Mouse (Mus musculus) lung, embryonic 15.5 days (tissue): ENCODE data around the gene Odf4. TPM values are rescaled to one million over a fixed set of nuclear protein-coding genes. Genes with fewer than 3 reads are reported as not detected.
"Not testable (repeated sequence)": the region's sequence is repeated elsewhere in the genome, so short reads cannot be mapped to it uniquely, and the experiment has no call there.

Experiments used
- ATAC-seq: fragments of 200-750 bp; cut with Nextera tagmentation; 2 replicates; pipeline ENCODE4 v1.8.0; 2017; ENCODE audit warnings: moderate number of reproducible peaks, borderline replicate concordance; ENCODE audit not compliant: low FRiP score, low TSS enrichment; ENCODE audit errors: extremely low read depth
- H3K27ac ChIP-seq: fragments of 300-500 bp; sonication (generic); 2 replicates; pipeline ENCODE4 v1.5.1; 2015; ENCODE audit warnings: moderate library complexity, mild to moderate bottlenecking, inconsistent platforms
- H3K27me3 ChIP-seq: fragments of 300-500 bp; sonication (generic); 2 replicates; pipeline ENCODE4 v1.6.1; 2015; ENCODE audit warnings: inconsistent platforms
- H3K36me3 ChIP-seq: fragments of 300-500 bp; sonication (generic); 2 replicates; pipeline ENCODE4 v1.6.1; 2015; ENCODE audit warnings: inconsistent platforms
- H3K4me1 ChIP-seq: fragments of 300-500 bp; sonication (generic); 2 replicates; pipeline ENCODE4 v1.6.1; 2015; ENCODE audit warnings: inconsistent platforms
- H3K4me2 ChIP-seq: fragments of 300-500 bp; sonication (generic); 2 replicates; pipeline ENCODE4 v1.6.1; 2015; ENCODE audit warnings: inconsistent platforms, mild to moderate bottlenecking, moderate library complexity
- H3K4me3 ChIP-seq: fragments of 300-500 bp; sonication (generic); 2 replicates; pipeline ENCODE4 v1.5.1; 2015; ENCODE audit warnings: mild to moderate bottlenecking, inconsistent platforms
- H3K9ac ChIP-seq: fragments of 300-500 bp; sonication (generic); 2 replicates; pipeline ENCODE4 v1.6.1; 2015; ENCODE audit warnings: inconsistent platforms
- H3K9me3 ChIP-seq: fragments of 300-500 bp; sonication (generic); 2 replicates; pipeline ENCODE4 v1.6.1; 2016; ENCODE audit warnings: inconsistent platforms
- WGBS: fragments of 180-500 bp; shearing (Covaris S2); methylation state at CpG from one replicate; pipeline ENCODE4 v1.1.7; 2015; 5-methylcytosine and 5-hydroxymethylcytosine counted together
- polyA plus RNA-seq: library from polyadenylated mRNA; unstranded; fragments of >200 nt; fragmentation: Nextera tagmentation; extraction: Ambion mirVana; gene quantifications from 2 replicates; pipeline ENCODE4 v1.2.1, GENCODE M21; 2015

The Odf4 gene
- polyA plus RNA-seq, result not detected in 2 replicates

- 78% methylated on average over 3 of the region's 3 CpGs for WGBS
- H3K36me3 ChIP-seq, result no peaks in the 10 kb centered on the region
- no peak within 1 kb of the TSS for H3K4me3 ChIP-seq
- H3K9ac ChIP-seq, result no peak within 1 kb of the TSS
- no peak for ATAC-seq
- no peaks in the 10 kb centered on the region for H3K27me3 ChIP-seq
- no peaks in the 10 kb centered on the region for H3K4me1 ChIP-seq
- no peak within 1 kb of the TSS for H3K27ac ChIP-seq
- H3K9me3 ChIP-seq, result no peaks in the 10 kb centered on the region
- no peak within 1 kb of the TSS for H3K4me2 ChIP-seq
These were observed at the start of gene Odf4 for GRCm38 (mm10) chr11:68926981-68927380. Gene Odf4 (minus strand): TSS chr11:68927081.

GRCm38 (mm10) chr11:68975601-68976000, 48.7 kb upstream of the Odf4 start:
- peaks cover 26% of the 10 kb centered on the region for H3K4me1 ChIP-seq
- H3K4me3 ChIP-seq, result no peak overlapping the region
- H3K4me2 ChIP-seq, result no peak overlapping the region
- no peak overlapping the region for H3K27ac ChIP-seq
- no peak overlapping the region for H3K9ac ChIP-seq
- H3K27me3 ChIP-seq, result no peaks in the 10 kb centered on the region
- 90% methylated on average over 1 of the region's 1 CpGs for WGBS
- ATAC-seq, result no peak
- H3K36me3 ChIP-seq, result no peaks in the 10 kb centered on the region
- H3K9me3 ChIP-seq, result no peaks in the 10 kb centered on the region

- Histone ChIP-seq H3K4me3 (peak within 1 kb of the TSS; percentile 49), H3K9ac (0 out of 2 replicates have a peak within 1 kb of the TSS, but pooled peaks have one; percentile 37), H3K27ac (no peak within 1 kb of the TSS), H3K36me3 (no peaks in the 10 kb centered on the region), H3K27me3 (no peaks in the 10 kb centered on the region), H3K9me3 (no peaks in the 10 kb centered on the region), H3K4me1 (peaks cover 31% of the 10 kb centered on the region), H3K4me2 (peak within 1 kb of the TSS; percentile 71)
- 73% methylated on average over 7 of the region's 7 CpGs for WGBS
- ATAC-seq, result no peak
These were observed 48.2 kb upstream of the Odf4 start, which contains the start of gene Rangrf for GRCm38 (mm10) chr11:68975085-68975484. Gene Rangrf (minus strand): TSS chr11:68975185.

- no peak for ATAC-seq
- Histone ChIP-seq H3K27me3 (no peaks in the 10 kb centered on the region), H3K9me3 (no peaks in the 10 kb centered on the region), H3K27ac (no peak overlapping the region), H3K4me1 (peaks cover 33% of the 10 kb centered on the region), H3K9ac (peak overlapping the region; percentile 37; the same call in 1 of the 2 replicates), H3K36me3 (no peaks in the 10 kb centered on the region), H3K4me2 (peak overlapping the region; percentile 71), H3K4me3 (peak overlapping the region; percentile 49)
- 27% methylated on average over 6 of the region's 6 CpGs for WGBS
These were observed 47.2 kb upstream of the Odf4 start for GRCm38 (mm10) chr11:68974059-68974450.

GRCm38 (mm10) chr11:68973250-68974058, 46.6 kb upstream of the Odf4 start:
- not testable (repeated sequence) for H3K36me3 ChIP-seq, H3K9me3 ChIP-seq, H3K27me3 ChIP-seq, H3K27ac ChIP-seq
- Histone ChIP-seq H3K4me3 (peak overlapping the region; percentile 49), H3K9ac (peak overlapping the region; percentile 37; the same call in 1 of the 2 replicates), H3K4me2 (peak overlapping the region; percentile 71), H3K4me1 (peaks cover 36% of the 10 kb centered on the region)
- ATAC-seq, result peak; percentile 87; the same call in 1 of the 2 replicates
- WGBS, result under 1% methylated on average over 38 of the region's 38 CpGs

- ATAC-seq, result no peak
- no peaks in the 10 kb centered on the region for H3K9me3 ChIP-seq
- H3K27me3 ChIP-seq, result no peaks in the 10 kb centered on the region
- H3K36me3 ChIP-seq, result no peaks in the 10 kb centered on the region
- 49% methylated on average over 4 of the region's 4 CpGs for WGBS
- H3K4me2 ChIP-seq, result no peak overlapping the region
- peaks cover 44% of the 10 kb centered on the region for H3K4me1 ChIP-seq
- H3K9ac ChIP-seq, result no peak overlapping the region
- no peak overlapping the region for H3K4me3 ChIP-seq
- H3K27ac ChIP-seq, result no peak overlapping the region
These were observed 43.4 kb upstream of the Odf4 start for GRCm38 (mm10) chr11:68970232-68970631.

DNA sequence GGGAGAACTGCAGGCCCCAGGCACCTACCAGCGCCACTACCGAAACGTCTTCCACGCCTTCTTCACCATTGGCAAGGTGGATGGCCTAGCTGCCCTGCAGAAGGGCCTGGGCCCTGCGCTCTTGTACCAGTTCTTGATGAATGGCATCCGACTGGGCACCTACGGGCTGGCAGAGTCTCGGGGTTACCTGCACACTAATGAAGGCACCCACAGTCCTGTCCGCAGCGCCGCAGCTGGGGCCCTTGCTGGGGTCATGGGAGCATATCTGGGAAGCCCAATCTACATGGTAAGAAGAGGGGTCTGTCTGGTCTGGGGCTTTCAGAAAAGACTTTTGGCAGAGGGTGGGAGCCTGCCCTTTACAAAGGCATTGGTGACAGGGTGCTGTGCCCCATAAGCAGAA, 41.9 kb upstream of the Odf4 start:
- Histone ChIP-seq H3K9me3 (no peaks in the 10 kb centered on the region), H3K4me3 (no peak overlapping the region), H3K36me3 (no peaks in the 10 kb centered on the region), H3K4me1 (peaks cover 38% of the 10 kb centered on the region), H3K9ac (no peak overlapping the region), H3K4me2 (peak overlapping the region; percentile 90; the same call in 1 of the 2 replicates), H3K27me3 (no peaks in the 10 kb centered on the region), H3K27ac (no peak overlapping the region)
- WGBS, result 80% methylated on average over 11 of the region's 11 CpGs
- ATAC-seq, result no peak

GRCm38 (mm10) chr11:68967337-68968282, 40.7 kb upstream of the Odf4 start, which contains the start of gene Slc25a35:
Gene Slc25a35 (plus strand): TSS chr11:68968131.
- peak within 1 kb of the TSS; percentile 61 for H3K4me3 ChIP-seq
- ATAC-seq, result peak; percentile 96
- no peaks in the 10 kb centered on the region for H3K36me3 ChIP-seq
- no peaks in the 10 kb centered on the region for H3K9me3 ChIP-seq
- peak within 1 kb of the TSS; percentile 52 for H3K9ac ChIP-seq
- H3K27me3 ChIP-seq, result no peaks in the 10 kb centered on the region
- H3K4me2 ChIP-seq, result peak within 1 kb of the TSS; percentile 90
- peak within 1 kb of the TSS; percentile 58 for H3K27ac ChIP-seq
- WGBS, result under 1% methylated on average over 50 of the region's 50 CpGs
- H3K4me1 ChIP-seq, result peaks cover 34% of the 10 kb centered on the region

GRCm38 (mm10) chr11:68966554-68966953, 39.7 kb upstream of the Odf4 start:
- H3K4me2 ChIP-seq, result no peak overlapping the region
- H3K4me3 ChIP-seq, result no peak overlapping the region
- no peaks in the 10 kb centered on the region for H3K27me3 ChIP-seq
- H3K36me3 ChIP-seq, result no peaks in the 10 kb centered on the region
- ATAC-seq, result no peak
- 17% methylated on average over 1 of the region's 1 CpGs for WGBS
- no peaks in the 10 kb centered on the region for H3K9me3 ChIP-seq
- H3K27ac ChIP-seq, result no peak overlapping the region
- H3K4me1 ChIP-seq, result peaks cover 25% of the 10 kb centered on the region
- no peak overlapping the region for H3K9ac ChIP-seq

DNA sequence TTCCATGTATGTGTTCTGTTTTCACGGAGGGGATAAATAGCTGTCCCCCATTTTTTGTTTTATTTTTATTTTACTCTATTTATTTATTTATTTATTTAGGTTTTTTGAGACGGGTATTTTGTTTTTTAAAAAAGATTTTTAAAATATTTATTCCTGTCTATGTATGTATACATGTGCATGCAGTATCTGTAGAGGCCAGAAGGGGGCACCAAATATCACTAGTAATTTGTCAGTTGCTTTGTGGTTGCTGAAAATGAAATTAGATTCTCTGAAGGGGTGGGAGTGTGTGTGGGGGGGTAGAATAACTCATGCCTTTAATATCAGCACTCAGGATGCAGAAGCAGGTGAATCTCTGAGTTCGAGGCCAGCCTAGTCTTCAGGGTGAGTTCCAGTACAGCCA, 39.0 kb upstream of the Odf4 start:
- Histone ChIP-seq H3K4me3 (no peak overlapping the region), H3K27ac (no peak overlapping the region), H3K4me2 (no peak overlapping the region), H3K27me3 (no peaks in the 10 kb centered on the region), H3K9me3 (no peaks in the 10 kb centered on the region), H3K36me3 (no peaks in the 10 kb centered on the region), H3K9ac (no peak overlapping the region), H3K4me1 (peaks cover 21% of the 10 kb centered on the region)
- ATAC-seq, result no peak
- 24% methylated on average over 3 of the region's 3 CpGs for WGBS

- no peaks in the 10 kb centered on the region for H3K9me3 ChIP-seq
- no peak overlapping the region for H3K27ac ChIP-seq
- H3K9ac ChIP-seq, result no peak overlapping the region
- no peak overlapping the region for H3K4me3 ChIP-seq
- H3K27me3 ChIP-seq, result no peaks in the 10 kb centered on the region
- H3K36me3 ChIP-seq, result no peaks in the 10 kb centered on the region
- H3K4me2 ChIP-seq, result no peak overlapping the region
- H3K4me1 ChIP-seq, result peaks cover 13% of the 10 kb centered on the region
- ATAC-seq, result no peak
These were observed 38.2 kb upstream of the Odf4 start for GRCm38 (mm10) chr11:68965050-68965449.
